Mouse (Mus musculus) spleen, postnatal 4 days (tissue): ENCODE measurements around the gene Zfp672.
"Not testable (repeated sequence)": the region's sequence is repeated elsewhere in the genome, so short reads cannot be mapped to it uniquely, and the experiment has no call there.

Source experiments
- DNase-seq, 2 experiments: peaks; one replicate each; pipeline ENCODE4 v3.0.0; 2022; ENCODE audit warnings: low spot score in 2 of 2

Zfp672 gene

DNA sequence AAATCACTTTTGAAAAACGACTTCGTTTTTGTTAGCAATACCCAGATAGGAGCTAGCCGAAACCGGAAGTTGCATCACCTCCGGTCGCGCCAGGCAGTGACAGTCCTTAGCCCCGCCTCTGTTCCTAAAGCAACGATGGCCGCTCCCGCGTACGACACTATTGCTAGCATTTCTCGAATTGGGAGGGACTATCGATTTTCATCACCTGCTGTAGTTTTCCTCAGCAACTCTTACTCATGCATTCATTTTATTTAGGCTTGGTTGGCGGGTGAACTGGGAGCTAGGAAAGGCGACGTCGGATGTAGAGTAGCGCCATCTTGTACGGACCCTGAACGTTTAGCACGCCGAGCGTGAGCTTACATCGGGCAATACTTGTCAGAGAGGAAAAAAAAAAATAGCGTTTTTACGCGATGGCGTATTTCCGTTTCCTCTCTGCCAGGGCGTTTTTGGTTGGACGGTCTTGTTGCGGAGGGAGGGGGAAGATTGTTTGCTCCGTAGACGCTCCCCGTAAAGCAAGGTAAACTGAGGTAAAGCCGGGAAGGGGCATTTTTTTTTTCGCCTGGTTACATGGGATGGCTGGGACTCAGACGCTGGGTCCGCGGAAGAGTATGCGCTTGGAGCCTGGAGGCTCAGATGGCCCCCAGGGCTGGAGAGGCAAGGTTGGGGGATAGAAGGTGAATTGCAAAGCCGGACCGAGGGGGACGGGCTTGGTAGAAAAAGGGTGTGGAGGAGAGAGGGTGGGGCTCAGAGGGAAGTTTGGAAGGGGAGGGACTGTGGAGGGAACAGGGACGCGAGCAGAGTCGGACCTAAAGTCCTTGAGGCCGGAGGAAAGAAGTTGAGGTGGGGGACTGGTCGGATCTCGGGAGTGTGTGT, at the start of gene Zfp672, which contains the start of gene Sh3bp5l:
Gene Zfp672 (minus strand): TSS at position 64 of the 873 bp plus-strand sequence.
Gene Sh3bp5l (plus strand): TSS at position 449 of the 873 bp plus-strand sequence.
- DNase-seq: peak; percentile 87 to 91

DNA sequence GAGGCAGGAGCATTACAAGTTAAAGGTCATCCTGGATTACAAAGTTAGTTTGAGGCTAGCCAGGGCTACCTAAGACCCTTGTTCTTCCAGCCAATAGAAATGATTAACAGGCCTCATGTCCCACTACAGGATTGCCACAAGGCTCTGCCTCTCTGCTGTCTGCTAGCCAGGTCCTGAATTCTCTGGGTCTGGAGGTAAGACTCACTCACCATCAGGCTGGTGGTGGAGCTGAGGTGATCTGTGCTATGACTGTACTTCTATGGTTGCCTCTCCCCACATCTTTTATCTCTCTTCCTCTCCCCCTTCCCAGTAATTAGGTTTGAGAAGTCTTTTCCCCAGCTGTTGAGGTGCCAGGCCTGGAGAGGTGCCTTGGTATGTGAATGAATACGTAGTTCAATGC, 49.4 kb upstream of the Zfp672 start:
- DNase-seq: no peak

DNA sequence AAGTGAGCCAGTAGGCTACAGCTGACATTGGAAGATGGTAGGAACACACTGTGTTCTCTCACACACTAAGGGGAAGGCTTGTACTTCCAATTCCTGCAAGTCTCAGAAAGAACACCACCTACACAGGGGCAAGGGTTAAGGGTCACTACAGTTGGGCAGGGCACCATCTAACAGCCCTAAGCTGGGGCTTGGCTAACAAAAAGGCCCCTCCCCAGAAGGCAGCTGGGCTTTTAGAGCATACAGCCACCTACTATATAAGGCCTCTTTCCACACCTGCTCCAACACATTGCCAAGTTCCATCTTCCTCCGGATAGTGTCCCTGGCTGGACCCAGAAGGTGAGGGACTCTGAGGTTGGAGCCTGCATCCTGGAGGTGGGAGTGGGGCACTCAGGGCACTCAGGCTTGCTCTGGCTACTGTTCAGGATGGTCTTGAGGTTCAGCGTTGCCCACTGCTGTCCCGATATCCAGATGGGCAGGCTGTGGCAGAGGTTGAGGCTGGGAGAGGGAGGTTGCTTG, 48.7 kb upstream of the Zfp672 start, which contains the start of gene Lypd8:
Gene Lypd8 (plus strand): TSS at position 281 of the 516 bp plus-strand sequence.
- DNase-seq: no peak

DNA sequence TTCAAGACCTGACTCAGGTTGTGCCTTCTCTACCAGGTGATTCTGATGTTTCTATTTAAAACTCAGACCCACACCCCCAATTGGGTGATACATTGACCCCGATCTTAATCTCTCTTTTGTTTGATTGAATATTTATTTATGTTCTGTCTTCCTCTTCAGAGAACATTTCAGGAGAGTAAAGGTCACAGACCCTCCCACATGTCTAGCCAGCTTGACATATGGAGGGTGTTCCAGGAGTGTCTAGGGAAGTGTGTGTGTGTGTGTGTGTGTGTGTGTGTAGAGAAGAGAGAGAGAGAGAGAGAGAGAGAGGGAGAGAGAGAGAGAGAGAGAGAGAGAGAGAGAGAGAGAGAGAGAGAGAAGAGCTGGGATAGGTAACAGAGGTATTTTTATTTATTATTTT, 47.5 kb upstream of the Zfp672 start:
- no peak for DNase-seq

DNA sequence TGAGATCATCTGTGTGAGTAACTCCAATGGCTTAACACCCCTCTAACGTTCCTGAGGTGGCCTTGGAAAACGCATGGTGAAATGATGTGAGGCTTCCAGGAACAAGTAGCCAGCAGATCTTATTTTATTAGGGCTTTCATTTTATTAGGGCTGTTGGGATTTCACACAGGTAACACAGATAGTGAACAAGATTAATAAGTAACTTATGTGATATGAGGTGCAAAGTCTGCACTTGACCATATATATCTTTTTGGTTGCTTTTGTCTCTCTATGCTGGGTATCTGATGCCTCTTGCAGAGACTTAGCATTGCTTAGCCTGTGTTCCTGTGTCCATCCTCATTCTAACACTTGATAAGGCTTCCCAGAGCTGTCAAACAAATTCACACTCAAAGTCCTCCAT, 47.1 kb upstream of the Zfp672 start:
- DNase-seq: no peak

DNA sequence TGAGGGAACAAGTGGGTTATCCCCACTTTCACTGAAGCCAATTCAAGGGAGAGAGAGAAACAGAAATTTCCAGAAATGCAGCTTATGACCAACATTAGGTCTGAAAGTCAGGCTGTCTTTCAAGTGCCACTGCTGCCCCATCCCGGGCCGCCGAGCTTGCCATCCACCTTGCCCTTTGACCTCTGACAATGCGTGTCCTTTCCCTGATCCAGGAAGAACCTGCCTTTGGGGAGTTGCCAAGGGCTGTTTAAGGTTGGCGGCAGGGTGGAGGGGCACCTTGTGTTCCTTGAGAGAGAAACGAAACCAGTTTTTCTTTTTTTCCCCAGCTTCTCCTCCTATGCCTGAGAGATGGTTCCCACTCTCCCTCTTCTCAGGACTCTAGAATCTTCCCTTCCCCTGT, 36.1 kb upstream of the Zfp672 start:
- DNase-seq: not testable (repeated sequence)

DNA sequence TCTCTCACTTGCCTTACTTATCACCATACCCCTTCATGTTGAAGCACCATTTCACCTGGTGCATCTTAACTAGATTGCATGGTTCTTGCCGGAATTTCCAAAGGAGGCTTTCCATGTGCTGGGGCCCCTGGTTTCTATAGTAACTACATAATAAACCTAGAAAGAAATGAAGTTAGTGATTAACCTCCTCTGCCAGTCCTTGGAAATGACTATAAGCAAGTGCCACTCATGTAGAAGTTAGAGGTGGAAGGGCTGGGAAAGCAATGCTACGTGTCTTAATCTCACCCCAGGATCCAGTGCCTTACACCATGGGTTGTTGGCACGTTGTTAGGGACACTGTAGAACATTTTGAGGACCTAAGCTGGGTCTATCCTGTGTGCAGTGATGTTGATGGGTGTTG, 34.3 kb upstream of the Zfp672 start:
- DNase-seq: no peak

DNA sequence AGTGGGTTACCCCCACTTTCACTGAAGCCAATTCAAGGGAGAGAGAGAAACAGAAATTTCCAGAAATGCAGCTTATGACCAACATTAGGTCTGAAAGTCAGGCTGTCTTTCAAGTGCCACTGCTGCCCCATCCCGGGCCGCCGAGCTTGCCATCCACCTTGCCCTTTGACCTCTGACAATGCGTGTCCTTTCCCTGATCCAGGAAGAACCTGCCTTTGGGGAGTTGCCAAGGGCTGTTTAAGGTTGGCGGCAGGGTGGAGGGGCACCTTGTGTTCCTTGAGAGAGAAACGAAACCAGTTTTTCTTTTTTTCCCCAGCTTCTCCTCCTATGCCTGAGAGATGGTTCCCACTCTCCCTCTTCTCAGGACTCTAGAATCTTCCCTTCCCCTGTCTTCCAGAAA, 32.4 kb upstream of the Zfp672 start:
- DNase-seq: not testable (repeated sequence)

DNA sequence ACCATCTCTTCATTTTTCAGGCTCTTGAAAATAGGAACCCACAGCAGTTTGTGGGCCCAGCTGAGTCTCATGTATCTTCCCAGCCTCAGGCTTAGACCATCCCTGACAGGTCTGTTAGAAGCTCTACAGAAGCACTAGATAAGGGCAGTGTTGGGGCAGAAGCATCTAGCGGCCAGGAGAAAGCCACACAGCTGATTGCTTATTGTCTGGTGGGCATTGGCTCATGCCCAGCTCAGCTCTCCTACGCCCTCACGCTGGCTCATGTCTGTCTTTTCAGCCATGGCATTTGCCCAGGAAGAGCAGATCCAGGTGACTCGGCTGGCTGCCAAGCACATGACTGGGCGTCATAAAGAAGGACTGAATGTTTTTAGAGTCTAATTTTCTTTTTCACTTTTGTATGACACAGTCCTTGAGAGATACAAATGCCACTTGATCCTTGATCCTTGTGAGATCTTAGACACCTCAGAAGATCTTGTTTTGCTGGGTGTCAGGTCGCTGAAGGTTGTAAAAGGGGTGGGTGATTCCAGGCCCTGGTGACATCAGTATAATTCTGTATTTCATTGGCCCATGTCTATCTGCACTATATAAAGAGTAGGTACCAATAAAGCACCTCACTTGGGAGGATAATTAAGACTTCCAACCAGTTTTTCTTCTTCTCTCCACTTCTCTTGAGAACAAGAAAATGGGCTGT, 27.9 kb upstream of the Zfp672 start:
- peak in 1 of 2 experiments; percentile 59 for DNase-seq

DNA sequence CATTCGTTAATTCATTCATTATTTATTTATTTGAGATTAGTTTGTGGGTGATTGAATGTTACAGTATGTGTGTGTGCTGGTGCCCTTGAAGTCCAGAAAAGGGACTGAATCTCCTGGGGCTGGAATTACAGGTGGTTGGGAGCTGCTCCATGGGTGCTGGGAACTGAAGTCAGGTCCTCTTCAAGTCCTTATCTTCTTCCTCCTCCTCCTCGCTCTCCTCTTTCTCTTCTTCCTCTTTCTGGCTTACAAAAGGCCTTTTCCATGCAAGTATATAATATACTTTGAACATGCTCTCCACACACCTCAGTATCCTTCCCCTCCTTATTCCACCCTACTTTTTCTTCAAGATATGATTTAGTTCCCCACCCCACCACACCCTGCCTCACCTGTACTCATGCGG, 26.9 kb upstream of the Zfp672 start:
- no peak for DNase-seq

DNA sequence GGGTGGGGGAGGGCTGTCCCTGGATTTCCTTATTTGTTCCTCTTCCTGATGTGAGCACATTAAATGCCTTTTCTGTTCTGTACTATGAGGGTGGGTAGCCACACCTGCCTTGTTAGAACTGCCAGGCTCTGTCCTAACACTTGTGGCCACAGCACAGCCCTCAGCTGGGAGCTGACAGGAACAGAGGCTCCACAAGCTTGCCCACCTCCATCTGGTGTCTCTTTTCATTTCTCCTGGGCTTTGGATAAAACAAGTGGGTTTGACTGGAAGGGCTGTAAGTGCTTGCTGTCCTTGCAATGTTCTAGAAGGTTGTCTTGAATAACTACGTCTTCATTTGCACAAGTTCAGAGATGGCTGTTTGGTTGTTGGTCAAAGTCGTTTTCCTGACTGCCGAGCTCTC, 24.8 kb upstream of the Zfp672 start:
- peak in 1 of 2 experiments; percentile 56 for DNase-seq

DNA sequence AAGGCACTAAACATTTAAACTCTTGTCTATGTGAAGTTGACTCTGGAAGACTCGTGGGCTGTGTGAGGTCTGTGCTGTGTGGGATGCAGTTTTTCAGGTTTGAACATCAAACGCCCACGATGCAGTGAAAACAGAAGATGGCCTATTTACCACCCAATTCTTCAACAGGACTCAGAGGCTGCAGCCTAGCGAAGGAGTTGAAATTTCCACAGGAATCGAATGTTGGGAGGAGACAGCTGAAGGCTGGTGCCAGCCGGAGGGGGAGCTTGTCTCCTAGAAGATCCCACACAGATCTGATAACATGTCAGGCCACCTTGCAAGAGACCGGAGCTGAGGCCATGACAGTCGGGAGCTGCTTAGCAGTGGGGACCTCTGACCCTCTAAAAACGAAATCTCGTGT, 24.3 kb upstream of the Zfp672 start:
- DNase-seq: peak in 1 of 2 experiments; percentile 59

DNA sequence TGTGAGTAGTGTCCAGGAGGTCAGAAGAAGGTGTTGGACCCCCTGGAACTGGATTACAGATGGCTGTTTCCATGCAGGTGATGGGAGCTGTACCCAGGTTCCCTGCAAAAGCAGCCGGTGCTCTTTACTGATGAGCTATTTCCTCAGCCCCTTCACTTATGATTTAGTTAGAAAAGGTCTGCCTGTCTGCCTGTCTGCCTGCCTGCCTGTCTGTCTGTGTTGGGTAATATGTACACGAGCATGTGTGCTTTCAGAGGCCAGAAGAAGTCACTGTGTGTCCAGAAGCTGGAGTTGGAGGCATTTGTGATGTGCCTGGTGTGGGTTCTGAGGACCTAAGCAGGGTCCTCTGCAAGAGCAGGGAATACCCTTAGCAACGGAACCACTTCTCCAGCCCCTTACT, 23.6 kb upstream of the Zfp672 start:
- peak in 1 of 2 experiments; percentile 56 for DNase-seq

DNA sequence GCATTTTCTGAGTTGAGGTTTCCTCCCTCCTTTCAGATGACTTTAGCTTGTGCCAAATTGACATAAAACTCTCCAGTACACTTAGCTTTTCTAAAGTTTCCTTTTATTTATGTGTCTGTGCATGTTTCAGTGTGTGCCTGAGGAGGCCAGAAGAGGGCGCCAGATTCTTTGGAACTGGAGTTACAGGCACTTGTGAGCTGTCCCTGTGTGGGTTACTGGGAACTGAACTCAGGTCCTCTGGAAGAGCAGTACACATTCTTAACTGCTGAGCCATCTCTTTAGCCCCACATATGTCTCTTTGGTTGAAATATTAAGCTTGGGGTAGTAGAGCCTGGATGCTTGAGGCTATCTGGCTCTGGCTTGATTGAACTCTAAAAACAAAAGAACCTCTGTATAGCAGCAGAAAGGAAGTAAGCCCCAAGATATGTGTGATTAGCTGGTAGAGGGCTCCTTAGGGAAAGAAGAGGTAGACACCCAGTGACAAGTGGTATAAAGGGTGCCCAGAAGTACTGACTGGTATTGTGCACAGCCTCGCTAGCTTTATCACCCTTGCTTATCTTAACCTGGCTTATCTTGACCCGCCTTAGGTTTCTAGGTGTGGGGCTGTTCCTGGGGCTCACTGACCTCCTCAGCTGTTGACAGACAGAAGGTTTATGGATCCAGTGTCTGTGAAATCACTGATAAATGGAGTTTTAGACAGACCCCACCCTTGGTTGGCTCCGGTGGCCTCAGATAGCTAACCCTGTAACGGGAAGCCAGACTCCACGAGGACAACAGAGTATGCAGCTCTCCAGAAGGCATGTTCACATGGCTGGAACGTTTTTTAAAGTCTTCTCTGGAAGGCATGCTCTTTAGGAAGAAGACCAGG, 22.8 kb upstream of the Zfp672 start:
- DNase-seq: peak; percentile 59 to 69

DNA sequence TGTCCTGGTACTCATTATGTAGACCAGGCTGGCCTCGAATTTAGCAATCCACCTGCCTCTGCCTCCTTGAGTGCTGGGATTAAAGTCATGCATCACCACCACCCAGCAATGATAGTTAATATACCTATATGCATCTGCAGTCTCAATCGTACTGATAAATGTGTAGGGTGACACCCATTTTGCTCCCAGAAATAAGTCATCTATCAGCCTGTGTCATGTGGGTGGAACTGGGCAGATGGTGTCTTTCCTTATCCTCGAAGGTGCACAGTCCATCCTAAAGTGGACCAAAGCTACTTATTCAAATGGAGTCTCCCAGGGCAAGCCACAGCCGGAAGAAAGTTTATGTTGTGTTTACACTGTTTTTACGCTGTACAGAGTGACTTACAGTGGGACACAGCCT, 21.0 kb upstream of the Zfp672 start:
- peak in 1 of 2 experiments; percentile 49 for DNase-seq

DNA sequence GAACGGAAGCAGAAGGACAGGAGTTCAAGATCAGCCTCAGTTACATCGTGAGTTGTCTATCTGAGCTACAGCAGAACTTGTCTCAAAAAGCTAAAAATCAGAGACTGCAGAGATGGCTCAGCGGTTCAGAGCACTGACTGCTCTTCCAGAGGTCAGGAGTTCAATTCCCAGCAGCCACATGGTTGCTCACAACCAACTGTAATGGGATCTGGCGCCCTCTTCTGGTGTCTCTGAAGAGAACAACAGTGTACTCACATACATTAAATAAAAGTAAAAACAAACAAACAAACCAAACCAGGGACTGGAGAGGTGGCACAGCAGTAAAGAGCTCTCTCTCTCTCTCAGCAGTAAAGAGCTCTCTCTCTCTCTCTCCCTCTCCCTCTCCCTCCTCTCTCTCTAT, 20.5 kb upstream of the Zfp672 start:
- peak in 1 of 2 experiments; percentile 67 for DNase-seq

DNA sequence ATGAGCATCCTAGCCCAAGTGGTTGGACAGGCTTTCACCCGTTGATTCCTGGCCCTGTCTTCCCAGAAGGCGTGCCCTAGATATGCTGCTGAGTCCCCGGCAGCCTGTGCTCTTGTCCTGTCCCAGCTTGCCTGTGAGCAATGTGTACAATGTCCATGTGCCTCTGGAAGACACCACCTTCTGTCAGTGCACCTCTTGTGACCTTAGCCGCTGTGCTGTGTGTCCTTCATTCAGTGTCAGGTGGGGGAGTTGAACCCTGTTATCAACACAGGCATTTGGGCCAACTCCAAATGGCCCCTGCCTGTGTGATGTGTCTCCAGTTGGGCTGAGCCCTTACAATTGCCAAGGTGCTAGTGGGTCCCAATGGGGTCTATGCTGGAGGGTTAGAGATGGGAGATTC, 16.6 kb upstream of the Zfp672 start:
- no peak for DNase-seq

DNA sequence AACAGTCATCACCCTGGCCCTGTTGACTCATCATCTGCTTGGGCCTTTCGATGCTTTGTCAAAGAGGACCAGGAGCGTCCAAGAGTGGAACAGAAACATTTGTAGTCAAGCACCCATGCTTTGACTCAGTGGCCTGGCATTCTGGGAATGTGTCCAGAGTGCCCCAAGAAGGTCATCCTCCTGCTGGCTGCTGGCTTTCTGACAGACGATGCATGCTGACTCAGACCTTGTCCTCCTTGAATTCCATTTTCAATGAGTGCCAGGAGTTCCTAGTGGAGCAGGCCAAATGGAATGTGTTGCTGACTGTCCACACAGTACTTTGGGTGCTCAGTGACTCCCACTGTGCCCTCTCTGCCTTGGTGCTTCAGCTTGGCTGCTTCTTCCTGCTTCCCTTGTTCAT, 4.6 kb upstream of the Zfp672 start:
- DNase-seq: no peak

DNA sequence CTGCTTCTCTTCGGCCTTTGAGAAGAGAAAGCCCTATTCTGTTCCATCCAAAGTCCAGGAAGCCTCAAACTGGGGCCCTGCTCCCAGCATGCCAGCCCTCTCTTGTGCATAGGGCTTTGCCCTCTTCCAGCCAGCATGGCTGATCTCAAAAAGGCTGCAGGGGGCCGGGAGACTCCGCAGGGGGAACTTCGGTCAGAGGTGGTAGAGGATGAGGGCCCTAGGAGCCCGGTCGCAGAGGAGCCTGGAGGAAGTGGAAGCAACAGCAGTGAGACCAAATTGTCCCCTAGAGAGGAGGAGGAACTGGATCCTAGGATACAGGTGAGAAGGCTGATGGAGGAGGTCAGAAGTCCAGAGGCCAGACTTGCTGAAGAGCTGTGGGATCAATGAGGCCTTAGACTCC, 1.4 kb upstream of the Zfp672 start:
- no peak for DNase-seq

DNA sequence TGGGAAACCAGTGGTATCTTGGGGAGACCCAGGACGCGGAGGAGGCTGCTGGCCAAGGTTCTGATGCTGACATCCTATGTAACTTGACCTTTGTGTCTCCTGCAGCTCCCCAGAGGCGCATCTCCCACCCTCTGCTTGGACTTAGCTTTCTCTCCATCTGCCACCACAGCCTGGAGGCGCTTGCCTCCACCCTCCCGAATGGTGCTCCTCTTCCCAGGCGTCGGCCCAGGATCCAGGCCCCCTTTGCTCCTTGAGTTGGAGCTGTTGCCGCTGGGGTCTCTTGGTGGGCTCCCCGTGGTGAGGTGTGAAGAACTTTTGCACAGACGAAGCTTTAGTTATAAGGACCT, 983 bp upstream of the Zfp672 start:
- no peak for DNase-seq

DNA sequence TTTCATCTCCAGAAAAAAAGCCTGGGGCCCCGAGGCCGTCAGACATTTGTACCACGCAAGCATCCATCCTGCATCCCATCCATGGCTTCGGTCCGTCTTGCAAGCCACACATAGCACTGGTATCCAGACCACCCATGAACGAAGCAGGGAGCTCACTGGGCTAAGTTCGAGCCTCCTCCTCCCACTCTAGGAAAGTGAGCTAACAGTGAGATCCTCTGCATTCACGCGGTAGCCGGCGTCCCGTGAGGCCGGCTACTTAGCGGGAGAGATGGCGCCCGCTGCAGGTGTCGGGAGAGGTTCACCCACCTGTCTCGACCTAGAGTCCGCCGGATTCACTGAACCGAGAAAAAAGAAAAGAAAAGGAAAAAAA, 248 bp downstream of the Zfp672 start:
- DNase-seq: no peak

DNA sequence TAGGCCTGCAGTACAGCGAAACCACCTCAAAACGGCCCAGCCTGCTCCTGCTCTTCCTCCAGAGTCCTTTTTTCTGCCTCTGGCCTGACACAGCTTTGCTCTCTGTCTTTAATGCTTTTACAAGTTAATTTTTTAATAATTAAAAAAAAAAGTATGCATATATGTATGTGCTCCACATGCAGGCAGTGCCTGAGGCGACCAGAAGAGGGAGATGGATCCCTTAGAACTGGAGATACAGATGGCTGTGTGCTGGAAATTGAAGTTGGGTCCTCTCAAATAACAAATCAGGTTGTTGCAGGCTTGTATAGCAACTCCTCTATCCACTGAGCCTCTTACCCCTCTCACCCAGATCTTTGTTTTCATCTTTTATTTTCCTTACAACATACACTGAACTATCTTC, 3.4 kb downstream of the Zfp672 start:
- no peak for DNase-seq
